Mouse (Mus musculus) myocyte (in vitro differentiated cells): ENCODE results near the gene Tmod2. TPM values are rescaled to one million over a fixed set of nuclear protein-coding genes. Genes with fewer than 3 reads are reported as not detected.
"Not testable (repeated sequence)": the region's sequence is repeated elsewhere in the genome, so short reads cannot be mapped to it uniquely, and the experiment has no call there.

Source experiments
- H3K27me3 ChIP-seq: one replicate; pipeline ENCODE4 v1.6.1; 2011; ENCODE audit not compliant: control insufficient read depth, insufficient read depth, insufficient read length
- H3K36me3 ChIP-seq: one replicate; pipeline ENCODE4 v1.6.1; 2011; ENCODE audit not compliant: control insufficient read depth, insufficient read depth
- H3K4me2 ChIP-seq: one replicate; pipeline ENCODE4 v1.6.1; 2011; ENCODE audit warnings: low read depth, control low read depth
- H3K4me3 ChIP-seq: one replicate; pipeline ENCODE4 v1.5.1; 2011; ENCODE audit warnings: mild to moderate bottlenecking, control low read depth, moderate library complexity
- H3K79me2 ChIP-seq: one replicate; pipeline ENCODE4 v1.6.1; 2011; ENCODE audit not compliant: control insufficient read depth, insufficient read depth
- H3ac ChIP-seq: one replicate; pipeline ENCODE4 v1.6.1; 2011; ENCODE audit not compliant: control insufficient read depth, insufficient read length
- CEBPB ChIP-seq: IDR thresholded peaks from 2 replicates; pipeline ENCODE4 v1.6.1; 2011; ENCODE audit warnings: mild to moderate bottlenecking, moderate library complexity; ENCODE audit not compliant: poor library complexity, insufficient read depth, severe bottlenecking
- E2F4 ChIP-seq: IDR thresholded peaks from one replicate; pipeline ENCODE4 v1.6.1; 2011; ENCODE audit warnings: mild to moderate bottlenecking, control low read depth, moderate library complexity; ENCODE audit not compliant: insufficient read depth
- MAX ChIP-seq: IDR thresholded peaks from one replicate; pipeline ENCODE4 v1.6.1; 2011; ENCODE audit warnings: low read depth, mild to moderate bottlenecking, control low read depth
- MYOD1 ChIP-seq, 3 experiments: IDR thresholded peaks; one replicate each; pipeline ENCODE4 v1.6.1; 2011; ENCODE audit warnings: control low read depth in 2 of 3, low read depth in 2 of 3, mild to moderate bottlenecking in 2 of 3, moderate library complexity in 1 of 3; ENCODE audit not compliant: insufficient read length in 2 of 3, control insufficient read depth in 1 of 3
- MYOG ChIP-seq, 3 experiments: IDR thresholded peaks; one replicate each; pipeline ENCODE4 v1.6.1; 2011; ENCODE audit warnings: control low read depth in 2 of 3, low read depth in 2 of 3, mild to moderate bottlenecking in 2 of 3; ENCODE audit not compliant: insufficient read length in 2 of 3, control insufficient read depth in 1 of 3, insufficient read depth in 1 of 3
- POLR2A ChIP-seq: IDR thresholded peaks from one replicate; pipeline ENCODE4 v1.6.1; 2011; ENCODE audit warnings: low read depth, mild to moderate bottlenecking, control low read depth, moderate library complexity; ENCODE audit not compliant: insufficient read length
- POLR2AphosphoS2 ChIP-seq: IDR thresholded peaks from one replicate; pipeline ENCODE4 v1.6.1; 2011; ENCODE audit warnings: low read depth, control low read depth; ENCODE audit not compliant: insufficient read length
- REST ChIP-seq: IDR thresholded peaks from one replicate; pipeline ENCODE4 v1.6.1; 2011; ENCODE audit warnings: mild to moderate bottlenecking, control low read depth, moderate library complexity; ENCODE audit not compliant: insufficient read depth, insufficient read length
- SRF ChIP-seq: IDR thresholded peaks from one replicate; pipeline ENCODE4 v1.6.1; 2011; ENCODE audit warnings: low read depth; ENCODE audit not compliant: control insufficient read depth, insufficient read length
- TCF12 ChIP-seq: IDR thresholded peaks from one replicate; pipeline ENCODE4 v1.6.1; 2011; ENCODE audit warnings: mild to moderate bottlenecking, control low read depth; ENCODE audit not compliant: poor library complexity, insufficient read depth, severe bottlenecking
- TCF3 ChIP-seq: IDR thresholded peaks from one replicate; pipeline ENCODE4 v1.6.1; 2011; ENCODE audit warnings: low read depth, control low read depth; ENCODE audit not compliant: insufficient read length
- USF1 ChIP-seq: IDR thresholded peaks from one replicate; pipeline ENCODE4 v1.6.1; 2011; ENCODE audit warnings: low read depth, mild to moderate bottlenecking, control low read depth, moderate library complexity
- polyA plus RNA-seq: library from polyadenylated mRNA; unstranded; fragments of >200 nt; fragmentation: generic; extraction: Trizol; gene quantifications from one replicate; pipeline ENCODE4 v1.2.1, GENCODE M21; 2012; ENCODE audit warnings: missing spikeins

Tmod2 gene
- 0.06 TPM for polyA plus RNA-seq

- Histone ChIP-seq H3K4me2 (peak within 1 kb of the TSS; percentile 24), H3K79me2 (no peaks in the 10 kb centered on the region), H3K27me3 (peaks cover 15% of the 10 kb centered on the region), H3ac (no peak within 1 kb of the TSS), H3K36me3 (no peaks in the 10 kb centered on the region), H3K4me3 (no peak within 1 kb of the TSS)
- no peak for TF ChIP-seq E2F4
- TF ChIP-seq USF1: no peak
- no peak for TF ChIP-seq CEBPB
- TF ChIP-seq MAX: no peak
- TF ChIP-seq POLR2AphosphoS2: no peak
- TF ChIP-seq TCF12: no peak
- no peak for TF ChIP-seq SRF
- TF ChIP-seq MYOD1 (IDR thresholded peaks at IDR 0.05; ENCODE audit: control insufficient read depth in 1 of 3, insufficient read length in 2 of 3, low read depth in 2 of 3): no peak
- TF ChIP-seq MYOG (IDR thresholded peaks at IDR 0.05; ENCODE audit: control insufficient read depth in 1 of 3, insufficient read depth in 1 of 3, insufficient read length in 2 of 3, low read depth in 2 of 3): no peak
- TF ChIP-seq TCF3: no peak
- TF ChIP-seq POLR2A: no peak
- no peak for TF ChIP-seq REST
Measured at GRCm38 (mm10) chr9:75610571-75611493, at the start of gene Tmod2. Gene Tmod2 (minus strand): TSS chr9:75611325.

DNA sequence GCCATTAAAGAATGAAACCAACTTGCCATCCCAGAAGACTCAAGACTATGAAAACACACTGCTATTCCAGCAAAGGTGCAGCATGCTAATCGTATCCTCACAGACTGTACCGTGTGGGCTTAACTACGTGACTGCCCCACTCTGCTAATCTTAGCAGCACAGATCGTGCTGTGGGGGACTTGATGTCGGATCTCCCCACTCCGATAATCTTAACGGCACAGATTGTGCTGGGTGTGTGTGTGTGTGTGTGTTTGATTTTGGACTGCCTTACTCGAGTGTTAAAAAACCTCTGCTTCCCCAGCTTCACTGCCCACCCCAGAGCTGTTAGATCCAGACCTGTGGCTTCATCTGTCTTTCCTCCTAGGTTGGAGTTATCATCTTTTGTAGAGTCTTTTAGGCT lies 49.8 kb upstream of the Tmod2 start:
- no peak overlapping the region for H3ac ChIP-seq
- H3K36me3 ChIP-seq: no peaks in the 10 kb centered on the region
- H3K79me2 ChIP-seq: no peaks in the 10 kb centered on the region
- H3K27me3 ChIP-seq: no peaks in the 10 kb centered on the region
- no peak overlapping the region for H3K4me2 ChIP-seq
- no peak overlapping the region for H3K4me3 ChIP-seq
- TF ChIP-seq CEBPB (no peak), MAX (no peak), USF1 (no peak), MYOD1 (IDR thresholded peaks at IDR 0.05; ENCODE audit: control insufficient read depth in 1 of 3, insufficient read length in 2 of 3, low read depth in 2 of 3) (no peak), POLR2A (no peak), REST (no peak), POLR2AphosphoS2 (no peak), E2F4 (no peak)

DNA sequence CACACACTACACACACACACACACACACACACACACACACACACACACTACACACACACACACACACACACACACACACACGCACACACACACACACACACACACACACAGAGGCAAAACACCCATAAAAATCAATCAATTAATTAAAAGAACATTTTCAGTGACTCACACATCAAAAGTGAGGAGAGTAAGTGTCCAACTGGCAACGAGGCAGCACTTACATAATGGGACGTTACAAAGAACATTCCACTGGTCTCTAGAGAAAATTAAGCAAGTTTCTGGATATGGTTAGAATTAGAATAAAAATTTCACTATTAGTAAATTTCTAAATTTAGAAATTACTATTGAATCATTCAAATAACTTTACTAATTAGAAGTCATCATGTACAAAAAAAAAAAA lies 45.3 kb upstream of the Tmod2 start:
- not testable (repeated sequence) for H3K36me3 ChIP-seq, H3ac ChIP-seq, H3K27me3 ChIP-seq, H3K4me3 ChIP-seq, H3K79me2 ChIP-seq, H3K4me2 ChIP-seq

GRCm38 (mm10) chr9:75653981-75654911 lies 43.1 kb upstream of the Tmod2 start:
- Histone ChIP-seq H3K79me2 (no peaks in the 10 kb centered on the region), H3K27me3 (no peaks in the 10 kb centered on the region), H3K4me3 (no peak overlapping the region), H3K4me2 (no peak overlapping the region), H3ac (no peak overlapping the region), H3K36me3 (no peaks in the 10 kb centered on the region)
- TF ChIP-seq SRF: no peak
- no peak for TF ChIP-seq MYOG (IDR thresholded peaks at IDR 0.05; ENCODE audit: control insufficient read depth in 1 of 3, insufficient read depth in 1 of 3, insufficient read length in 2 of 3, low read depth in 2 of 3)
- TF ChIP-seq POLR2A: no peak
- no peak for TF ChIP-seq CEBPB
- no peak for TF ChIP-seq MAX
- no peak for TF ChIP-seq TCF3
- no peak for TF ChIP-seq REST
- no peak for TF ChIP-seq MYOD1 (IDR thresholded peaks at IDR 0.05; ENCODE audit: control insufficient read depth in 1 of 3, insufficient read length in 2 of 3, low read depth in 2 of 3)
- TF ChIP-seq POLR2AphosphoS2: no peak
- TF ChIP-seq USF1: no peak
- TF ChIP-seq TCF12: no peak
- no peak for TF ChIP-seq E2F4

- Histone ChIP-seq H3ac (no peak overlapping the region), H3K36me3 (no peaks in the 10 kb centered on the region), H3K4me3 (no peak overlapping the region), H3K27me3 (no peaks in the 10 kb centered on the region), H3K79me2 (no peaks in the 10 kb centered on the region), H3K4me2 (no peak overlapping the region)
- TF ChIP-seq MAX: no peak
- TF ChIP-seq TCF12: no peak
- no peak for TF ChIP-seq SRF
- TF ChIP-seq E2F4: no peak
- no peak for TF ChIP-seq POLR2A
- TF ChIP-seq MYOD1 (IDR thresholded peaks at IDR 0.05; ENCODE audit: control insufficient read depth in 1 of 3, insufficient read length in 2 of 3, low read depth in 2 of 3): no peak
- no peak for TF ChIP-seq CEBPB
- no peak for TF ChIP-seq POLR2AphosphoS2
- no peak for TF ChIP-seq REST
- no peak for TF ChIP-seq TCF3
- no peak for TF ChIP-seq MYOG (IDR thresholded peaks at IDR 0.05; ENCODE audit: control insufficient read depth in 1 of 3, insufficient read depth in 1 of 3, insufficient read length in 2 of 3, low read depth in 2 of 3)
- no peak for TF ChIP-seq USF1
Measured at GRCm38 (mm10) chr9:75645405-75645804, 34.3 kb upstream of the Tmod2 start.
